Mouse (Mus musculus) cerebellum, adult 2 months (tissue): Measurements from ENCODE around the gene Urad. TPM values are rescaled to one million over a fixed set of nuclear protein-coding genes. Genes with fewer than 3 reads are reported as not detected.

Source experiments
- DNase-seq, 2 experiments: peaks; one replicate each; pipeline ENCODE4 v3.0.0; 2021
- H3K27ac ChIP-seq: fragments of 200-500 bp; 2 replicates; pipeline ENCODE4 v1.5.1; 2012; ENCODE audit warnings: low read length, control low read depth, inconsistent platforms; ENCODE audit not compliant: insufficient read depth
- H3K27me3 ChIP-seq: fragments of 200-500 bp; 2 replicates; pipeline ENCODE4 v1.6.1; 2012; ENCODE audit warnings: inconsistent platforms, mild to moderate bottlenecking, low read length, moderate library complexity; ENCODE audit not compliant: control insufficient read depth, insufficient read depth
- H3K4me1 ChIP-seq: fragments of 200-500 bp; 2 replicates; pipeline ENCODE4 v1.6.1; 2011; ENCODE audit warnings: low read length; ENCODE audit not compliant: control insufficient read depth, insufficient read depth
- H3K4me3 ChIP-seq: fragments of 200-500 bp; replicated peaks from 2 replicates; pipeline ENCODE3; 2011; ENCODE audit warnings: mild to moderate bottlenecking, low read depth, low read length, control low read depth; ENCODE audit not compliant: insufficient read depth
- CTCF ChIP-seq: fragments of 200-500 bp; IDR thresholded peaks from 2 replicates; pipeline ENCODE4 v1.5.1; 2011; ENCODE audit warnings: low read depth, mild to moderate bottlenecking, control low read depth, low read length, moderate library complexity, borderline replicate concordance; ENCODE audit not compliant: insufficient read depth
- POLR2A ChIP-seq: fragments of 200-500 bp; IDR thresholded peaks from 2 replicates; pipeline ENCODE4 v1.6.1; 2011; ENCODE audit warnings: low read length, control low read depth, borderline replicate concordance; ENCODE audit not compliant: insufficient read depth
- WGBS: fragments of 180-500 bp; shearing (Covaris S2); methylation state at CpG from one replicate; pipeline ENCODE4 v1.1.7; 2018; 5-methylcytosine and 5-hydroxymethylcytosine counted together
- polyA plus RNA-seq: library from polyadenylated mRNA; depleted of rRNA; stranded (reverse); fragments of >200 nt; gene quantifications from 2 replicates; pipeline ENCODE4 v1.2.3, GENCODE M21; 2012

Gene Urad
- polyA plus RNA-seq, 1 experiment, result not detected

DNA sequence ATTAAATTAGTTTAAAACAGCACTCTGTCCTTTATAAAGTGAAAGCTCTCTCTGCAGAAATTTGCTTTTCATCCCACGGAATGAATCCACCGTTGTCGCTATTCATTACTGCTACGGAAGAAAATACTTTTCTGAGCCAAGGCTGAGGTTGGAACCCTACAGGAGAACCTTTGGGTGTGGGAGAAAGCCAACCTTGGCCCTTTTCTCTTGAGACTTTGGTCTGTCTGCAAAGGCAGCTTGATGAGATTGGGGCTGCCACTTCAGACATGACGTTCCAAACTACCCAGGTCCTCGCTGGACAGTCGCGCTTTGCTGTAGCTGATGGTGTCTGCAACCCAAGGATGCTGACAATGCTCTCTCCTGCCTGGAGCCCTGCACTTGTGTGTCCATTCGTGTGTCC lies 13.8 kb downstream of the Urad start:
- no peak overlapping the region for H3K4me3 ChIP-seq
- H3K4me1 ChIP-seq, result no peaks in the 10 kb centered on the region
- H3K27ac ChIP-seq, result no peak overlapping the region
- no peak for DNase-seq
- TF ChIP-seq CTCF, result no peak
- TF ChIP-seq POLR2A, result no peak
- peaks cover 4% of the 10 kb centered on the region; the same call in 1 of the 2 replicates for H3K27me3 ChIP-seq
- 4% methylated on average over 9 of the region's 9 CpGs for WGBS

DNA sequence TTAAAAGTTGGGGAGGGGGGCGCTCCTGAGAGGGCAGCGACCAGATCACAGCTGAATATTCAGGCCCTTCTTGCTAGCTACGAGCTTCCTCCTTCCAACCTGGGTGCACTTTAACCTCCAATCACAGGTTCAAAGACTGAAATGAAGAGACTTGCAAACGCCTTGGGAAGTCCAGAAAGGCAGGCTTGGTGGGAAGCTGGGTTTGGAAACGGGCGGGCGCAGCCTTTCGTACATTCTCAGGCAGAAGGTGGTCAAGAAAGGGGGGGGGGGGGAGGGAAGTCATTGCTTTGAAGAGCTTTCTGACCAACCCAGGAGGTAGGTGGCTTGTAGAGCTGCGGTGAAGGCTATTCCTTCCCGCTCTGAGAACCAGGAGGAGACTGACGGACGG lies 14.8 kb downstream of the Urad start:
- WGBS, result 4% methylated on average over 12 of the region's 12 CpGs
- no peak overlapping the region for H3K27ac ChIP-seq
- no peak for TF ChIP-seq CTCF
- TF ChIP-seq POLR2A, result no peak

DNA sequence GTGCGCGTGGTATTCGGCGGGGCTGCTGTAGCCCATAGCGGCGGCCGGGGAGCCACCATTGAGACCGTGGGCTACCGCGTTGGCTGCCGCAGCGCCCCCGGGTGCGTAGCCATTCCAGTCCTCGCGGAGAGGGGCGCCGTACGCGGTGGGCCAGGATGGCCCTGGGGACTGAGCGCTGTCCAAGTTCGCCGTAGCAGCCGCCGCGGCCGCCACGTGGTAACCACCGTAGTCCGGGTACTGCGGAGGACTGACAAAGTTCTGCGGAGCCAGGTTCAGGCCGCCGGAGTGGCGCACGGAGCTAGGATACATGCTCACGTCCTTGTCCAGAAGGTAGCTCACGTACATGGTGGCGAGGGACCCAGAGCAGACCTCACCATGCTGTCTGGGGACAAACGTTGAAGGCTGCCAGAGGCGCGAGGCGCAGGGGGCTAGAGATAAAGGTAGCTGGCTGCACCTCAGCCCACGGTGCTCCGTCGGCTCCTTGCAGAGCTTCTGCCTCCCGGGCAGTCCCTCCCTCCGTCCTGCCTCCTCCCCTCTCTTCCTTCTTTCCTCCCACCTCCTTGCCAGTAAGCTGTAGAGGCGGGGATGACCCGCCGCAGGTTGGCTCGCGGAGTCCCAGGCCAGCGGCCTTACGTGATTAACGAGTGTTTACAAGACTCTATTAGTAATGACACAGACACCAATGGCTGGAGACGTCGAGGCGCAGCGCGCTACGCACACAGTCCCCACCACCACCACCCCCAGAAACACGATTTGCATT lies 15.4 kb downstream of the Urad start, which contains the start of gene Cdx2:
TSS of gene Cdx2 (minus strand) at position 633 of the 760 bp plus-strand sequence.
- H3K4me1 ChIP-seq, result no peaks in the 10 kb centered on the region
- no peak for TF ChIP-seq CTCF
- TF ChIP-seq POLR2A, result no peak
- no peak within 1 kb of the TSS for H3K27ac ChIP-seq
- peaks cover 7% of the 10 kb centered on the region; the same call in 1 of the 2 replicates for H3K27me3 ChIP-seq
- no peak for DNase-seq
- H3K4me3 ChIP-seq, result no peak within 1 kb of the TSS
- WGBS, result 1% methylated on average over 63 of the region's 63 CpGs

More for the DNA sequence above, 14.8 kb downstream of the Urad start:
- no peak overlapping the region for H3K4me3 ChIP-seq
- H3K4me1 ChIP-seq, result no peaks in the 10 kb centered on the region
- peaks cover 7% of the 10 kb centered on the region; the same call in 1 of the 2 replicates for H3K27me3 ChIP-seq
- DNase-seq, result no peak

DNA sequence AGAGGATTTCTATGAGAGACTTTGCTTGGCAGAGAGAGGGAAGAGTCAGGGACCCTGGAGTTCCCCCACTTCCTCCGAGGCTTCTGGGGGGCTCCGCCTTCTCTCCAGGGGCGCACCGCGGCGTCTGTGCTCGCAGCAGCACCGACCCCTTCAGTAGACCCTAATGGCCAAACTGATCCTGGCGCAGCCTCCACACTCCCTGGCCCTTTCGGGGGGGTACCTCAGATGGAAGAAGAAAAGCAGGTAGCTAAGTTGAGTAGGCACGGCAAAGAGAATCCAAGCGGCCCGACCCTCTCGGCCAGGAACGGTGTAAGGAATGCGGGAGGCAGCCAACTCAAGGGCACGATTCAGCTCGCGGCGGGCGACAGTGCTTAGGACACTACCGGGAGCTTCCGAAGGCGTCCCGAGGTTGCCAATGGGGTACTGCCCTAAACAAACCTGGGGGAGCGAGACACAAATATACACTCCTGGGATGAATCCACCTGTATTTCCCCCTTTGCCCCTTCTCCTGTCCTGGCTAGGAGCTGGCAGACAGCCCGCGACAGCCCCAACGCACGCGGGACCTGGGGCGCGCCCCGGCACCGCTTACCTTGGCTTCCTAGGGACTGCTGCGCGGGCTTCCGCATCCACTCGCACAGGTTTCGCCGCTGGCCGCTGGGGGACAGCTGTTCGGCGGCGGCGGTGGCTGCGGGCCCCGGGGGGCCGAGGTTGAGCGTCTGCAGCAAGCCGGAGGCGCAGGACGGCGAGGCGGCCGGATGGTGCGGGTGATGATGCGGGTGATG lies 16.2 kb downstream of the Urad start:
- Histone ChIP-seq H3K4me3 (no peak overlapping the region), H3K27ac (no peak overlapping the region), H3K4me1 (no peaks in the 10 kb centered on the region), H3K27me3 (peaks cover 7% of the 10 kb centered on the region; the same call in 1 of the 2 replicates)
- TF ChIP-seq CTCF (no peak), POLR2A (no peak)
- DNase-seq, result no peak
- 1% methylated on average over 57 of the region's 58 CpGs for WGBS

DNA sequence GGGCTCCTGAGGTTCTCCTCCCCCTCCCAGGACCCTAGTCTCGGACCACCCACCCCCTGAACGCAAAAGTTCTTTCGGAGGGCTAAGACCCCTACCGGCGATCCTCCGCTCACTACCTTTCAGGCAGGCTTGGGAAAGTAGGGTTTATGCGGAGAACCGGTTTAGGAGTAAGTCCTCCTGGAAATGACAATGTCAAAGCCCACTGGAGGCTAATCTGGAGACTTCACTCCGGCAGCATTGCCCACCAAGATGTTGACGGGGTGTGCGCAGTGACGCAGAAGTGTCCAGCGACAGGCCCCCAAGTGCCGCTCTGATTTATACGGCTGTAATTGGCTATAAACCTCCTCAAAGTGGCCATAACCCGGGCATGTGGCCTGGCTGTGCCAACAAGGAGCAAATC lies 17.1 kb downstream of the Urad start:
- no peak overlapping the region for H3K27ac ChIP-seq
- peaks cover 7% of the 10 kb centered on the region; the same call in 1 of the 2 replicates for H3K27me3 ChIP-seq
- H3K4me1 ChIP-seq, result no peaks in the 10 kb centered on the region
- DNase-seq, result no peak
- H3K4me3 ChIP-seq, result no peak overlapping the region
- TF ChIP-seq CTCF (no peak), POLR2A (no peak)
- WGBS, result 1% methylated on average over 16 of the region's 16 CpGs

DNA sequence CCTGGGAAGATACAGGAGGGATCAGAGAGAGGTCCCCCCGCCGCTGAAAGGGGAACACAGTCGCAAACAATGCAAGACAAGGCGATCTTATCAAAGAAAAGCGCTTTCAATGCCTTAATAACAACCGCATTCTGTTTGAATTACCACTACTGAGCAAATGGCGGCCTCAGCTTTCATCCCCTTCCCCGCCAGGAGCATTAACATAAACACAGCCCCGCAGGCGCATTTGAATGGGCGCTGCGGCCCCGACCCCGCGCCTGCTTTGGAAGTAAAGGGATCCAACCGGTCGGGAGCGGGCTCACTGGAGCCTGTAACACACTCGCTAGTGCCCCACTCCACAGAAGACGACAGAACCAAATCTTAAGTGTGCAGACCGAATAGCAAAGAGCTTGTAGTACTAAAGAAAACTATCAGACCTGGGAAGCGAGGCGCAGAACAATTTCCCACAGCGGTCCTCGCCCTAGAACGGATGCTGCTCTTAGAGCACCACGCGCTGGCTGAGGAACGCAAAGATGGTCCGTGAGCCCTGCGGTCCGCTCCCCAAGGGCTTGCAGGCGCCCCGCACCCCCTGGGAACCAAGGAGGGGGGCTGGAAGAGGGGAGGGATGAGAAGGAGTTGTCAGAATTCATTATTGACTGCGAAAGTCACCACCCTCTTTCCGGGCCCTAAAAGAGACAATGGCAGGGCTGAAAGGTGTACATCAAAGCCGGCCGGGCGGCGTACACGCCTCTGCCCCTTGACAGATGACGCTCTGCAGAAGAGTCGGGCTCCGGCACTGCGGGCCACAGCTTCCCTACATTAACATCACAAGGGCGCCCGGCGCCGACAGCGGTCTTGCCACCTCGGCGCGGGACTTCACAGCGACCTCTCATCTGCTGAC lies 17.7 kb downstream of the Urad start:
- WGBS, result 1% methylated on average over 54 of the region's 54 CpGs
- peaks cover 9% of the 10 kb centered on the region; the same call in 1 of the 2 replicates for H3K27me3 ChIP-seq
- H3K4me1 ChIP-seq, result no peaks in the 10 kb centered on the region
- TF ChIP-seq POLR2A (no peak), CTCF (no peak)
- DNase-seq, result no peak
- no peak overlapping the region for H3K27ac ChIP-seq
- no peak overlapping the region for H3K4me3 ChIP-seq

DNA sequence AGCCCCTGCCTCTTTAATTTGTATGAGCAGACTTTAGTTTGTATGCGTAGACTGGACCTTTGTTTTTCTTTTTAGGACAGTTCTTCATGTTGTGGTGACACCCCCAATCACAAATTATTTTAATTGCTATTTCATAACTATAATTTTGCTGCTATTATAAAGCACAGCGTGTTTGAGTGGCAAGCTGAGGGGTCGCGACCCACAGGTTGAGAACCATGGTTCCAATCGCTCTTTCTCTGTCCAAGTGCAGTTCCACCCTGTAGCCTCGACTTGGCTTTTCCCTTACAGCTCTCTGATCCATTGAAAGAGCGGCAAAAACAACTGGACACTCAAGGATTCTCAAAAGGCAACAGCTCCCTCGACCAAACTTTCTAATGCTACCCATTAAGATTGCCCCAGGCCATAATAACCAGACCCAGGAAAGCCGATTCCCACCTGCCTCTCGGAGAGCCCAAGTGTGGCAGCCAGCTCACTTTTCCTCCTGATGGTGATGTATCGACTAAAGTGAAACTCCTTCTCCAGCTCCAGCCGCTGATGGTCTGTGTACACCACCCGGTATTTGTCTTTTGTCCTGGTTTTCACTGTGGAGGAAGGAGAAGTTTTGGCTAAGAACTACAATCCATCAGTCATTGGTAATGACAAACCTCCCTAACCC lies 19.4 kb downstream of the Urad start:
- no peak for DNase-seq
- TF ChIP-seq POLR2A, result no peak
- no peak for TF ChIP-seq CTCF
- Histone ChIP-seq H3K4me3 (no peak overlapping the region), H3K27me3 (peaks cover 9% of the 10 kb centered on the region; the same call in 1 of the 2 replicates), H3K4me1 (no peaks in the 10 kb centered on the region), H3K27ac (no peak overlapping the region)
- 5% methylated on average over 13 of the region's 13 CpGs for WGBS
